Mouse (Mus musculus) heart, adult 9 months (tissue): ENCODE measurements around the gene Brwd3.

Experiments used
- DNase-seq, 2 experiments: peaks; one replicate each; pipeline ENCODE4 v3.0.0; 2022; ENCODE audit warnings: low spot score in 2 of 2

The Brwd3 gene

GRCm38 (mm10) chrX:108834090-108834774 is at the start of gene Brwd3:
Gene Brwd3, minus strand, starts transcription at chrX:108834372.
- DNase-seq: peak; percentile 86 to 90

- DNase-seq: no peak
These were observed 28.5 kb upstream of the Brwd3 start for GRCm38 (mm10) chrX:108862632-108863031.

GRCm38 (mm10) chrX:108842705-108843104 is 8.5 kb upstream of the Brwd3 start:
- no peak for DNase-seq

- DNase-seq: no peak
These were observed 2.2 kb upstream of the Brwd3 start for GRCm38 (mm10) chrX:108836416-108836815.

- no peak for DNase-seq
These were observed 1.1 kb upstream of the Brwd3 start for GRCm38 (mm10) chrX:108835233-108835632.

- DNase-seq: peak; percentile 3 to 5
These were observed 671 bp downstream of the Brwd3 start for GRCm38 (mm10) chrX:108833381-108834020.

GRCm38 (mm10) chrX:108832674-108833189 is 1.4 kb downstream of the Brwd3 start:
- peak; percentile 89 to 92 for DNase-seq

GRCm38 (mm10) chrX:108831231-108831630 is 2.9 kb downstream of the Brwd3 start:
- no peak for DNase-seq

GRCm38 (mm10) chrX:108828111-108828510 is 6.1 kb downstream of the Brwd3 start:
- no peak for DNase-seq

- DNase-seq: no peak
These were observed 36.9 kb downstream of the Brwd3 start for GRCm38 (mm10) chrX:108797268-108797667.

- no peak for DNase-seq
These were observed 50.4 kb downstream of the Brwd3 start for GRCm38 (mm10) chrX:108783724-108784123.

GRCm38 (mm10) chrX:108731755-108732154 is 102.4 kb downstream of the Brwd3 start:
- no peak for DNase-seq

- DNase-seq: no peak
These were observed 104.6 kb downstream of the Brwd3 start for GRCm38 (mm10) chrX:108729564-108729963.

GRCm38 (mm10) chrX:108729068-108729467 is 105.1 kb downstream of the Brwd3 start:
- DNase-seq: no peak

- DNase-seq: peak in 1 of 2 experiments; percentile 18
These were observed 105.8 kb downstream of the Brwd3 start for GRCm38 (mm10) chrX:108728334-108728733.

GRCm38 (mm10) chrX:108724241-108724640 is 109.9 kb downstream of the Brwd3 start:
- DNase-seq: no peak

- no peak for DNase-seq
These were observed 111.7 kb downstream of the Brwd3 start for GRCm38 (mm10) chrX:108722447-108722846.

- no peak for DNase-seq
These were observed 129.9 kb downstream of the Brwd3 start for GRCm38 (mm10) chrX:108704312-108704711.
